Mouse (Mus musculus) cortical plate, adult 2 months (tissue): ENCODE measurements around the gene Gm47289. TPM values are rescaled to one million over a fixed set of nuclear protein-coding genes. Genes with fewer than 3 reads are reported as not detected.

ENCODE experiments used
- H3K27ac ChIP-seq: fragments of 200-500 bp; 2 replicates; pipeline ENCODE4 v1.5.1; 2012; ENCODE audit warnings: low read length, control low read depth, inconsistent platforms; ENCODE audit not compliant: insufficient read depth
- H3K4me1 ChIP-seq: fragments of 200-500 bp; 2 replicates; pipeline ENCODE4 v1.6.1; 2011; ENCODE audit warnings: low read length; ENCODE audit not compliant: control insufficient read depth, insufficient read depth
- H3K4me3 ChIP-seq: fragments of 200-500 bp; 2 replicates; pipeline ENCODE4 v1.5.1; 2011; ENCODE audit warnings: mild to moderate bottlenecking, low read length, control low read depth; ENCODE audit not compliant: insufficient read depth
- CTCF ChIP-seq: fragments of 200-500 bp; IDR thresholded peaks from 2 replicates; pipeline ENCODE4 v1.5.1; 2011; ENCODE audit warnings: mild to moderate bottlenecking, control low read depth, low read length; ENCODE audit not compliant: insufficient read depth; ENCODE audit errors: extremely low read depth
- POLR2A ChIP-seq: fragments of 200-500 bp; IDR thresholded peaks from 2 replicates; pipeline ENCODE4 v1.6.1; 2011; ENCODE audit warnings: mild to moderate bottlenecking, low read length, control low read depth; ENCODE audit not compliant: insufficient read depth; ENCODE audit errors: extremely low read depth
- polyA plus RNA-seq: library from polyadenylated mRNA; depleted of rRNA; stranded (reverse); fragments of >200 nt; gene quantifications from 2 replicates; pipeline ENCODE4 v1.2.3, GENCODE M21; 2012

Gene Gm47289
- polyA plus RNA-seq, 1 experiment: not detected

DNA sequence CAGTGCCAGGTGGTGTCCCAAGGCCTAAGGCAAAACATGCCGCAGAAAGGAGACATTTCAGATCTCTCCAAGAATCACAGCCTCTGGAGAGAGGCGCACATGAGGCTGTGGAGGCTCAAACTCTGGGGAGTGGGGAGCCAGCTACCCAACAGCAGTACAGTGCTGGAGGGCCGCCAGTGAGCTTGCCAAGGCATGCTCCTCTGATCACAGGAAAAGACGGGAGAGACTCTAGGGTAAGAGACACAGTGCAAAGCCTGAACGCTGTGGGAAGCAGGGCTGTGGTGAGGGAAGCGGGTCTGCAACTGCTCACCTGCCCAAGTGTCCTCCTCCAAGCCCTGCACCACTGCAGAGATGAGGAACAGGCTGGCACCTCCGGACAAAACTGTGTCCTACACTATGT lies 3.1 kb upstream of the Gm47289 start:
- Histone ChIP-seq H3K4me3 (no peak overlapping the region), H3K27ac (no peak overlapping the region), H3K4me1 (no peaks in the 10 kb centered on the region)
- TF ChIP-seq POLR2A (no peak), CTCF (no peak)

DNA sequence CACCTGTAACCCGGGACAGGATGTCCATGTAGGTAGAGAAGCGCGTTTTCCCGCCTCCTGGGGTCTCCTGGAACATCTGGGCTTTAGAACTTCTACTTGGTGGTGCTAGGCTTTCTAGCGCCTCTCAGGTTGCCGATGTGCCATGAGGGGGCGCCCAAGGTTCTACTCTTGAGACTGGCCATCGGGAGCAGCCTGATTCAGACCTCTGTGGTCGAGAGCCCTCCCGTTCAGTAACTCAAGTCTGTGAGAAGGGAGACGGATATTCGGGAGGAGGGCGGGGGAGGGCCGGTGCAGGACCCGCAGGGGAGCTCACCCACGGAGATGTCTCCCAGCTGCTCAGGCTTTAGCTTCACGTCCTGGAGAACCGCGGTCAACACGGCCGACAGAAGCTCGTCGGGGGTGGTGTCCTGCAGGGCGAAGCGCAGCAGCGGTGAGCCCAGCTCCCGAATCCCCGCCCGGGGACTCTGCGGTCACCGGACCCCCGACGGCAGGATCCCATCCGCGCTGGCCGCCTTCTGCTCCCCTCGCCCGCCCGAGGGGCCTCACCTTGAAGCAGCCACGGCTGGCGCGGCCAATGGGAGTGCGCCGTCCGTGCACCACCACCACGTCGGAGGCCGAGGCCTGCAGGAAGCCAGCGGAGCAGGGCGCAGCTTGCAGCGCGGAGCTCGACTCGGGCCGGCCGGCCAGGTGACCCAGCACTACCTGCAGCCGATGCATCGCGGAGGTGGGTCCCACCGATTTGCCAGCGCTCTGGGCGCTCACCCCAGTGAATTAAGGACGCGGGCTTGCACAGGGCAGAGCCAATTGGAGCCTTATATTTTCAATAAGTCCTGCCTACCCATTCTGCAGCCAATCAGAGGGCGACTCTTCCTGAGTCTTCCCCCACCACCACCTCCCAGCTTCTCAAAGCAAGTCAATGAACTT lies 2.4 kb upstream of the Gm47289 start, which contains the start of gene Acaa1b:
TSS of gene Acaa1b (minus strand) at position 816 of the 924 bp plus-strand sequence.
- H3K4me3 ChIP-seq: peak within 1 kb of the TSS; percentile 19
- TF ChIP-seq POLR2A (no peak), CTCF (peak; percentile 48; the same call in 1 of the 2 replicates)

DNA sequence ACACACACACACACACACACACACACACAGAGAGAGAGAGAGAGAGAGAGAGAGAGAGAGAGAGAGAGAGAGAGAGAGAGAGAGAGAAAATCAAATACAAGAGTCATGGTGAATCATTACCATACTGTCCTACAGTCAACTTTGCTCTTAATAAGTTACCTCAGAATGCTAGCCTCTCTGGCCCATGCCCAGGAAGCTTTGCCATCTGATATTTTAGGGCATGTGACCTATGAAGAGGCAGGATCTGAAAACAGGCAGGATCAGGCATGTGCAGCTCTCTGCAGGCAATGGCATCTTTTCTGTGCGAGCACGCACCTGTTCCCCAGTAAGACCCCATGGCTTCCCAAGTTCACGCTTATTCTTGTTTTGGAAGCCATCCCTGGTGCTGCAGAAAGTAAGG lies 1.7 kb downstream of the Gm47289 start:
- no peak overlapping the region for H3K27ac ChIP-seq
- TF ChIP-seq POLR2A: no peak
- no peak for TF ChIP-seq CTCF
- no peak overlapping the region for H3K4me3 ChIP-seq
- no peaks in the 10 kb centered on the region for H3K4me1 ChIP-seq

More for the DNA sequence above, 2.4 kb upstream of the Gm47289 start, which contains the start of gene Acaa1b:
- Histone ChIP-seq H3K4me1 (no peaks in the 10 kb centered on the region), H3K27ac (no peak within 1 kb of the TSS)

DNA sequence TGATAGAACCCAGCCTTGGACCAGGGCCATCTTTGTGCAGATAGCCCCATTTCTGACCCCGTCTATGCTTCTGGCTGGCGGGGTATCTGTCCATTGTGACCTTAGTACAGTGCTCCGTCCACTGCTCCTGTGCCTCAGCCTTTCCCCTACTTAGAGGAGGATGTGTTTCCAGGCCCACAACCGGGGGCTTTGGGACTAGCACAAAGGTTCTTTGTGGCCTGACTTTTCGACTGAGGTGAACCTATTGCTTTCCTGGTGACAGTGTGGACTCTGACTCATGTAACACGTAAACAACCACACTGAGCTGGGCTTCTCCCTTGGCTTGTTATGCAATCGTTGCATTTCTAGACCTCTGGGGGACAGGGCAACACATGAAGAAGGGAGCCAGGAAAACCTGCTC lies 5.8 kb downstream of the Gm47289 start:
- H3K4me1 ChIP-seq: no peaks in the 10 kb centered on the region
- TF ChIP-seq POLR2A (no peak), CTCF (no peak)
- no peak overlapping the region for H3K27ac ChIP-seq
- no peak overlapping the region for H3K4me3 ChIP-seq

DNA sequence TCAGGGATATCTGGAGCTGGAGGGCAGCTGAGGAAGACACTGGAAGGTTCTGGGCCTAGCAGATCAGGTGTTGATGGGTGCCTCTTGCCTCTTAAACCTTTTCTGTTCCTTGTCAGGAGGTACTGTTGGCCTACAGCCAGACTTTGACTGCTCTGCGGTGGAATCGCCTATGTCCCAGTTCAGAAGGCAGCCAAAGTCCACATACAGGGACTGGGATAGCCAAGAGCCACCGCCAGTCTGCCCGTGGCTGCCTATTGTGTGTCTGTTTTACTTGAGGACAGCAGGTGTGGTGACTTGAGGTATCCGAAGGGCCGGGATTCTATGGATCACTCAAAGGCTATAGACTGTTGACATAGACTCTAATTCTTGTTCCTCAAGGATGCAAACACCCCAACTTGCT lies 6.6 kb downstream of the Gm47289 start:
- no peak for TF ChIP-seq POLR2A
- TF ChIP-seq CTCF: no peak
- no peaks in the 10 kb centered on the region for H3K4me1 ChIP-seq

DNA sequence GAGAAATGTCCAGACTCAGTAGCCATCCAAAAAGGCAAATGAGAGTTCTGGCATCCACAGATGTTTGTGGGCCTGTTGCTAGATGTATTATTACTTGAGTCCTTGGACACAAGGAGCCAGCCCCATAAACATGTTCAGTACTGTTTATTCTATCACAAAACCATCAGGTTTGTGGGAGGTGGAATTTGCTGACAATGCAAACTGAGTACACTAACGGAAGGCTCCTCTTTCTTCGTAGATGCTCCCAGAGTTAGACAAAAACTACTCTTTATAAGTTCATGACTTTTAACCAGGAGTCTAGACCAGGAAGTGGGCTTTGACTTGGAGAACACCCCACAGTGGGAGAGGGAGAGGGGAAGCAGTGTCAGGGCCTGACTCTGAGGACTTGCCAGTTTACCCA lies 8.6 kb downstream of the Gm47289 start:
- TF ChIP-seq POLR2A (no peak), CTCF (no peak)
- Histone ChIP-seq H3K4me1 (no peaks in the 10 kb centered on the region), H3K4me3 (no peak overlapping the region), H3K27ac (no peak overlapping the region)

More for the DNA sequence above, 6.6 kb downstream of the Gm47289 start:
- no peak overlapping the region for H3K4me3 ChIP-seq
- H3K27ac ChIP-seq: no peak overlapping the region

DNA sequence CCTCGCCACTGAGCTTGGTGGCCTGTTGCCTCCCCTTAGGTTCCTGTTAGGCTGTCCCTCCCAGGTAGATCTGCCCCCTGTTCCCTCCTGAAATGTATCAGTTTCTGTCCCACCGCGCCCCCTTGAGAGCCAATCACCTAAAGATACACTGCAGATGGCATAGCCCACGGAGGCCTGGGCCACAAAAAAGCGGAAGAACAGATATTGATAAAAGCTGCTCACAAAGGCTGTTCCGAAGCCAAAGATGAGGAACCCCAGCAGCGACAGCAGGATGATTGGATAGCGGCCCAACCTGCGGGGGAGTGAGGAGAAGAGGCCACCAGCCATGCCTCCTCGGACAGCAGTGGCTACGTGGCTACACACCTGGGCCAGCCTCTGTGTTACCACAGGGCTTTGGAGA lies 20.3 kb downstream of the Gm47289 start:
- H3K4me3 ChIP-seq: no peak overlapping the region
- TF ChIP-seq POLR2A (no peak), CTCF (no peak)
- H3K4me1 ChIP-seq: no peaks in the 10 kb centered on the region
- H3K27ac ChIP-seq: no peak overlapping the region

DNA sequence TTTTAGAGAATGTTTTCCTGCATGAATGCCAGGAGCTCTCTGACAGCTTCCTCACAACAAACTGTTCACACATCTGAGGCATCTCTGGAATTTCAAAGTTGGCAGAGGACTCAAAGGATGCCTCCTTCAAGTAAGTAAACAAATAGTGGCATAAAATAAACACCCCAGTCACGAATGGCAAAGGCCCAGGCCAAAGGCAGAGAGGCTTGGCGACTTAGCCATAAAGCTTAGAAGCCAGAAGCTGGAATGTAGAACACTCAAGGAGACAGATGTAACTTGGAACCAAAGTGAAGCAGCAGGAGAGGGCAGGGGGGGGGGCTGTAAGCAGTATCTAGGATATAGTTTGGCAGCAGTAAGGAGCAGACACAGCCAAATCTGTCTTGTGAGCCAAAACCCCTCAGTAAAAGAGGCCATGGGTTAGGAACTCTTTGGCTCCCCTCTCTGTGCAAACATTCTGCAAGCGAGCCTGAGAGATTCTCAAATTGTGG lies 22.3 kb downstream of the Gm47289 start:
- Histone ChIP-seq H3K27ac (no peak overlapping the region), H3K4me1 (no peaks in the 10 kb centered on the region), H3K4me3 (no peak overlapping the region)
- TF ChIP-seq POLR2A (no peak), CTCF (no peak)

DNA sequence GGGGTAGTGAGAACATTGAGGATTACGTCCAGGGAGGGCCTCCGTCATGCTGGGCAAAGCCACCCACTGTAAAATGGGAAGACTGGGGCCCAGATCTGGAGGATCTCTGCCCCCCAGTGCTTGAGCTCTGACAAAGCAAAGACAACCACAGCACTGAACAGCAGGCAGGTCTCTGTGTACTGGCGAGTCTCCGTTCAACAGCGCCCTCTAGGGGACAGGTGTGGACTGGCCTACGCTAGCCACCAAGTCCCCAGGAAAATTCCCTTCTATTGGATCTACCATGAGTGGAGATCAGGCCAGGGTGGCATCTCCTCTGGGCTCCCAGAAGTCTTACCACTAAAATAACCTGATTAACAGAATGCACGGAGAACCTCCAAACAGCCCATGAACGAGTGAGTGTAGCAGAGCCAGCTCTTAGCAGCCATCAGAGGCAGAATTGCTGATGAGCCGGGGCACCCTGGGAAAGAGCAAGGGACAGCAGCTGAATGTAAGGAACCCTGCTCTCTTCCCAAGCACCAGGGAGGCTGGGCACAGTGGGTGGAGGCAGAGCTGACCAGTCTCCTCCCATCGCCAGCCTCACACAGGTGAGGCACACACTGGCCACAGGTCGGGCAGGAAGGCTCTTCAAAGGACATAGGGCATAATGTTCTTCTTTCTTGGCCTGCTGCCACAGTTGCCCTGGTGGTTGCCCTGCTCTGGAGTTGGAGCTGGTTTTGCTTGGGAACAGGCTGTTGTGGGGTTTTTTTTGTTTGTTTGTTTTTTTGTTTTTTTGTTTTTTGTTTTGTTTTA lies 33.4 kb downstream of the Gm47289 start:
- H3K4me3 ChIP-seq: no peak overlapping the region
- TF ChIP-seq CTCF (peak; percentile 58), POLR2A (no peak)
- no peak overlapping the region for H3K27ac ChIP-seq
- H3K4me1 ChIP-seq: no peaks in the 10 kb centered on the region
